Mouse (Mus musculus): ENCODE measurements at regions not wholly inside any gene's neighbourhood (a gene's known extent, or its start where the extent isn't known, plus 50 kb on each side); places are given as distances from the start of the nearest gene placed in this dataset.
"Not testable (repeated sequence)": the region's sequence is repeated elsewhere in the genome, so short reads cannot be mapped to it uniquely, and the experiment has no call there.

DNA sequence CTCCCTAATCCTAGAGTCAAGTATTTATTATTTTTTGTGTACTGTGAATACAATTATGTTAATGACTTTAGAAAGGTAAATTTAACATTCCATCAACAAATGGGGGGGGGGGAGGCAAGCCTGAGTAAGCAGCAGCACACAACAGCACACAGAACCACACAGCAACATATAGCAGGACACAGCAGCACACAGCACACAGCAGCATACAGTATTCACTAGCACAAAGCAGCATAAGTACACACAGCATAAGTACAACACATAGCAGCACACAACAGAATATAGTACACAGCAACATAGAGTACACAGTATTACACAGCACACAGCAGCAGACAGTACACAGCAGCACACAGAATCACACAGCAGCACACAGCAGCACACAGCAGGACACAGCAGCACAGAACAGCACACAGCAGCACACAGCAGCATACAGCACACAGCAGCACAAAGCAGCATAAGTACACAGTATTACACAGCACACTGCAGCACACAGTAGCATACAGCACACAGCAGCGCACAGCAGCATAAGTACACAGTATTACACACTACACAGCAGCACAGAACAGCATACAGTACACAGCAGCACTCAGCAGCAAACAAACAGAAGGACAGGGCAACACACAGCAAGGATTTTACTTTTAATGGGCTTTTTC is 605.7 kb downstream of the Tbl1xr1 start:
- DNase-seq = no peak

- DNase-seq = peak; percentile 6
These were observed 622.9 kb downstream of the Tbl1xr1 start for GRCm38 (mm10) chr3:22699317-22699716.

DNA sequence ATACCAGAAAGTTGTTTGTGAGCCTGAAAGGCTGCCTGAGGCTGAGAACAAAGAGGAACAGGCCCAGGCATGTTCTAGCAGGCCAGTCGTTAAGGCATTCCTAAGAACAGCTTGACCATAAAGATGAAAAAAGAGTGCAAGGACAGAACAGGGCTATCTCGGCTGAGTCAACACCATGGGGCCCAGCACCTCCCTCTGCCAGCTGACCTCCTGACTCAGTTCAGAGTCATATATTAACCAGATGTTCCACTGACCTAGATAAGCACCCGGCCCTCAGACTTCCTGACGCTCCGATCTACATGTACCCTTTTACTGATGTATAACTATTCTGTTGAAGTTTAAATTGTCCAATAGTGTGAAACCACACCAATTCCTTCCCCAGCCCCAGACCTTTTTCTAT is 625.0 kb downstream of the Tbl1xr1 start:
- not testable (repeated sequence) for DNase-seq

DNA sequence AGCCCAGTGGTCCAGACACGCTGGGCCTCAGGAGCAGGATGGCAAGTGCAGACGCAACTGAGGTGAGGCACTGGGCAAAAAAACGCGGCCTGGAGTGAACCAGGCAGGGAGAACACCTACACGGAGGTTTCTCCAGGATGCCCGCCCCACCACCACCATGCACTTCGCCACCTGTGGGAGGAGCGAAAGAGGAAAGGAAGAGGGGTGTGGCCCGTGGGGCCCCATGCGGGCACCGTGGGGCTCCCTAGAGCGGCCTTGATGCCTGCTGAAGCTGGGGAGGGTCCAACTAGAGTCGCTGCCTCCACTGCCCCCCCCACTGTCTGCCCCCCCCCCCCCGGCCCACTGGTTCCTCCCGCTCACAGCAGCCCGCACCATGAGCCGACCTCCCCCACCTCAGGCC is 629.2 kb downstream of the Tbl1xr1 start:
- no peak for DNase-seq

- DNase-seq = no peak
These were observed 668.6 kb downstream of the Tbl1xr1 start for GRCm38 (mm10) chr3:22745026-22745425.
